Mouse (Mus musculus) CD4-positive, CD25-positive, alpha-beta regulatory T cell, adult 4 months (primary cell): ENCODE results near the gene Cdyl2. TPM values are rescaled to one million over a fixed set of nuclear protein-coding genes. Genes with fewer than 3 reads are reported as not detected.

ENCODE experiments used
- ATAC-seq: one replicate; pipeline ENCODE4 v1.8.0; 2017
- polyA plus RNA-seq, 2 experiments: library from polyadenylated mRNA; unstranded; fragments of 100-300 nt; shearing (Covaris generic); gene quantifications; one replicate each; pipeline ENCODE4 v1.2.1; 2017

Gene Cdyl2
- polyA plus RNA-seq = 10 to 100 TPM; 11.2 to 18.0 TPM

DNA sequence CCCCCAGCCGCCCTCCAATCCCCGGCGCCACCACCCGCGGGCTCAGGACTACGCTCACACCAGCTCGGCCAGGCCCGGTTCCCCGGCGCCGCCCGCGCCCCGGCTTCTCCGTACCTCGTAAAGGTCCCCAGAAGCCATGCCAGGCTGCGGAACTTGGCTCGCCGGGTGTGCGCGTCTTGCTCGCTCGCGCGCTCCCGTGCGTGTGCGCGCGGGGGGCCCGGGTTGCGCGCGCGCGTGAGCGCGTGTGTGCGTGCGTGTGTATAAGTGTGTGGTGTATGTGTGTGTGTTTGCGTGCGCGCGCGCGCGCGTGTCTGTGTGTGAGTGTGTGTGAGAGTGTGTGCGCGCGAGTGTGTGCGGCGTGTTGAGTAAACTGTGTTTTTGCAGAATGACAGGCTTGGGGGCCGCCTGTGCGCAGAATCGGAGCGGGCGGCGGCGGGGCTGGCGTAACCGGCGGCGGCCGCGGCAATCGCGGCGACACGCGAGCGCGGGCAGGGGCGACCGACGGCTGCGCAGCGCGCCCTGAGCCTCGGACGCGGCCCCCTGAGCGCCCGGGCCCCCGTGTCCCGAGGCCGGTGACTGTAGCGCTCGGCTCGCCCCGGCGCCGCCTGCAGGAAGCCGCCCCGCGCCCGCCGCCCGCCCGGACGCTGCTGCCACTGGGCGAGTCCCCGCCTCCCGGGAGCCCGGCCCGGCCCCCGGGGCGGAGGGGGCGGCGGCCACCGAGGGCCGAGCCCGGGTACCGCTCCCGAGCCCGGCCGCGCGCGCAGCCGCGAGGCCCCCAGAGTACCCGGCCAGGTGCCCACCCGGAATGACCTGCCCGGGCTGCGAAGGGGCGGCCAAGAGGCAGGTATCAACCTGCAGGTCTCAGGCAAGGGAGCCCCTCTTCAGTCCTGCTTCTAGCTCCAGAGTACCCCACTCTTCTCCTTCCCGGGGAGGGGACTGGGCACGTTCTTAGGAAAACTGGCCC lies at the start of gene Cdyl2:
TSS of gene Cdyl2 (minus strand) at position 308 of the 964 bp plus-strand sequence.
- peak; percentile 66 for ATAC-seq

- ATAC-seq = no peak
Measured at GRCm38 (mm10) chr8:116780594-116780993, 47.8 kb upstream of the Cdyl2 start.

DNA sequence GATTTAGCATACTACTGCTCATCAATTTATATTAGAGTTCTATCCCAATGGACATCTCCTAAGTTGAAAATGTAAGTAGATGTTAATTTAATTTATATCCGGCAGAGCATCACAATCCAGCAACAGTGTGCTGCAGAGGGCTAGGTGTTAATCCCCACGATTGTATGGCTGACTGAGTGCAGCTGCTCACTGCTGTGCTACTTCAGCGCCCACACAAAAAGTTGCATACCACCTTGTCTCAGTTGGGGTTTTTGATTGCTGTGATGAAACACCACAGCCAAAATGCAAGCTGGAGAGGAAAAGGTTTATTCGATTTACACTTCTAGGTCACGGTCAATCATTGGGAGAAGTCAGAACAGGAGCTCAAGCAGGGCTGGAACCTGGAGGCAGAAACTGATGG lies 41.4 kb upstream of the Cdyl2 start:
- no peak for ATAC-seq

- ATAC-seq = no peak
Measured at GRCm38 (mm10) chr8:116772727-116773126, 39.9 kb upstream of the Cdyl2 start.

- ATAC-seq = no peak
Measured at GRCm38 (mm10) chr8:116771797-116772343, 39.1 kb upstream of the Cdyl2 start.

- no peak for ATAC-seq
Measured at GRCm38 (mm10) chr8:116770756-116771155, 38.0 kb upstream of the Cdyl2 start.

- ATAC-seq = no peak
Measured at GRCm38 (mm10) chr8:116756174-116756573, 23.4 kb upstream of the Cdyl2 start.

DNA sequence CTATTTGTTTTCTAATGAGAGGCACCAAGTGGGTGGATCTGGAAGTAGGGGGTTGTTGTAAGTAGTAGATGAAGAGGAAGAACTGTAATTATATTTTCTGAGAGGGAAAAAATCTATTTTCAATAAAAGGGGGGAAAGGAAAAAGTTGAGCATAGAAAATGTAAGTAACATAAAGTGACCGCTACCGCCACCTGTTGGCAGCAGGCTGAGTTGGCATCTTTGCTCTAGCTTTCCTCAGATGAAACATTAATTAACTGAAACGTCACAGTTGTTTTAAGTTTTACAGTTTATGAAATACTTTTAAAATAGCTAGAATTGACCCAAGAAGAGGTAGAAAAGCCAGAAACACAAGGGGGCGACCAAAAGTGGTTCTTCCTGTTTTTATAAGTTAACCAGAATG lies 22.8 kb upstream of the Cdyl2 start:
- peak; percentile 74 for ATAC-seq

- no peak for ATAC-seq
Measured at GRCm38 (mm10) chr8:116740726-116741125, 7.9 kb upstream of the Cdyl2 start.

DNA sequence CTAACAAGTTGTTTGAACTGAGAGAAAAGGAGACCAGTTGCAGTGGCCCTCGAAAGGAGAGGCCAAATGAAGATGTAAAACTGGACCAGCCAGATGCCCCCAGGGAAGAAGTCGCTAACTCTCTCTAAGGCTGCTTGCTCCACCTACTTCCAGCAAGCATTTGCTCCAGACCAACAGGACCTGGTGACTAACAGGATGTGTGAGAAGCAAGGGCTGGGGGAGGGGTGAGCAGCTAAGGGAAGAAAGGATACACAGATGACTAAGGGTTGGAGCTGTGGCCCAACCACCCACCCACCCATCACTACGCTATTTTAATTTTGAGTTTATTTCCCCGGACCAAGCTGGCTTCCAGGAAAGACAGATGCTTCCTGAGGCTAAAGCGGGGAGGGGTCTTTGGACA lies 2.5 kb upstream of the Cdyl2 start:
- no peak for ATAC-seq

DNA sequence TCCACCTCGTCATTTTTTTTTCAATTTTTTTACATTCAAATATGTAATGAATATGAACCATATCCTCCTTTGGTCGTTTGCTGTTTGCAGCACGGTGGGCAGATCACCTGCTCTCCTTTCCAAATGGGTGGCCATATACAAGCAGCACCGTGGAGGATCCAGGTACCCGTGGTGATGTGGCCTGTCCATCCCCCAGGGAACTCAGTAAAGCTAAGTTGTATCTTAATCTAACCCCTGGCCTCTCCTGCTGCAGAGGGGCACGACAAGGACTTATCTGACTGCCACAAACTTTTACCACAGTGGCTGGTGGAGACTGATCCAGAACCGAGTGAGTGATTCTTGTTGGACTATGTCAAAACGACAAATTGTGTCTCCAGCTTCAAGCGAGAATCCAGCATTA lies 1.4 kb upstream of the Cdyl2 start:
- ATAC-seq = no peak

DNA sequence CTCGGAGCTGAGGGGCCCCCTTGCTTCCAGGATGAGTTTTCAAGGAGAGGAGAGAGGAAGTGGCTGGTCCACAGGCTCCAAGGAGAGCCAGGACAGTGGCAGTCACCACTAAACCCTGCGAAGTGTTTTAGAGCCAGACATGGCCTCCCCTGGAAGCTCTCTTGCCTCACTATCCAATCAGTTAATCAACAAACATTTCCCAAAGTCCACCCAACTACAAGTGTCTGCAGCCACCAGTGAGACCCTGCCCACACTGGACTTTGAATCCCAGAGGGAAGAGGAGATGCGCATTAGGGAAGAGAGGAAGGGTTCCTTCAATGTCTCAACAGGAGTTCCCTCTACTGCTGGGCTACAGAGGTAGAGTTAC lies 840 bp upstream of the Cdyl2 start:
- ATAC-seq = peak; percentile 5

GRCm38 (mm10) chr8:116731976-116732683 lies 661 bp downstream of the Cdyl2 start:
- peak; percentile 36 for ATAC-seq

DNA sequence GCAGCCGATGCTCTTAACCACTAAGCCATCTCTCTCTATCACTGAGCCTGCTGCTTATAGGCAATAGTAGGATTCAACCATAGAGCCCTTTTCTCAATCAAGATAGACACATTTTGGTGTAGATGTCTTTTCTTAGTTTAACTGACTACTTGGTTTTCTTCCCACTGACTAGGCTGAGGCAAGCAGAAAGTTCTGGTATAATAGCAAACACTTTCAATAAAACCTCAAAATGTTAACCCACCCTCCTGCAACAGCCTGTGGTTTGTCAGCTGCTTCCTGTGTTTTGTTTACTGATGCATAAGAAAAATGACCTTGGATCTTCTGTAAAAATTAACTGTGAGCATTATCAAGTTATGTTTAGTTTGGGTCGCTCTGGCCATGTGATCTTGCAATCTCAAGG lies 11.3 kb downstream of the Cdyl2 start:
- peak; percentile 41 for ATAC-seq

DNA sequence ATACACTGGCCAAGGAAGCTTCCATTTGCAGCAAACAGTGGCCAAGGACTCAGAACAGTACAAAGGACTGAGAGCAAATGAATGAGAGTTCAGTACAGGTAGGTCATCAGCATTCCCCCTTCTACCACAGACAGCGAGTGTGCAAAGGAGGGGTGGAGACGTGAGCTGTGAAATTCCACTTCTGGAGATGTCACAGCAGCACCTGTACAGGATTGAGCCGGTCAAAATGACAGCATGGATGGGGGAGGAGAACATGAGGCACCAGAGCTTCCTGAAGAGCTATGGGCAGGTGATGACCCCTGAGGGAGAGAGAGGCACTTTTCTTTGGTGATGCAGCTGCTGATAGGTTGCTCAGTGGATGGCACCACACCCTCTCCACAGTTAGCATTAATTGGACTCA lies 25.3 kb downstream of the Cdyl2 start:
- no peak for ATAC-seq

DNA sequence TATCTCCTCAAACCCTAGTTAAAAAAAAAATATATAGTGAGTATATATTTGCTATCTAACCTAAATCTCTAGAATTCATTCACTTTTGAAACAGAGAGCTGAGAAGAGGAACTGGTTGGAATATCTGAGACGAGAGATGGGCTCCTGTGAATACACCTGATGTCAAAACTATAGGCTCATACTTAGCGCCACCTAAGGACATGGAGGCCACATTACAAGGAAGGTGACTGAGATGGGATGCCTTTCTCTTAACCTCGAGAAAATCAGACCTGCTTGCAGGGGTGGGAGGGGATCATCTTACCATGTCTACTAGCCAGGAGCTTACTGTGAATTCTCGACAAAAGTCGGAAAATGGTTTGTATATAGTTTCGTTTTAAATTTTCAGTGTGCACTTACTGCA lies 30.3 kb downstream of the Cdyl2 start:
- peak; percentile 62 for ATAC-seq

GRCm38 (mm10) chr8:116692931-116693330 lies 39.9 kb downstream of the Cdyl2 start:
- no peak for ATAC-seq

- ATAC-seq = peak; percentile 97
Measured at GRCm38 (mm10) chr8:116689741-116690140, 43.0 kb downstream of the Cdyl2 start.

DNA sequence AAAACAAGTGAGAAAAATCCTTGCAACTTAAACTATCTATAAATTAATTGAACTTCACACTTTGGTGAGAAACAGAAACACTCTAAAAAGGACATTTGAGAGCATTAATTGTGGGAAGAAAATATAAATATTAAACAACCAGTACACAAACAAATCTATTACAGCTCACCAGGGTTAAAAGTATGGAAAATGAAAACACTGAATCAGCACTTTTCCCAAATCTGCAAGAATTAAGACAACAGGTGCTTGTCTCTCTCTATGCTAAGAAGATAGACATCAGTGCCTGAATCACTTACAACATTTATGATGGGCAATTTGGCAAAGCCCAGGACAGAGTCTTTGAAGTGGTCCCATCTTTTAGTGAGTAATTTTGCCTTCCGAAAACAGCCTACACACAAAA lies 56.6 kb downstream of the Cdyl2 start:
- ATAC-seq = no peak

GRCm38 (mm10) chr8:116673966-116674805 lies 58.6 kb downstream of the Cdyl2 start:
- ATAC-seq = peak; percentile 70

- no peak for ATAC-seq
Measured at GRCm38 (mm10) chr8:116673493-116673892, 59.3 kb downstream of the Cdyl2 start.

DNA sequence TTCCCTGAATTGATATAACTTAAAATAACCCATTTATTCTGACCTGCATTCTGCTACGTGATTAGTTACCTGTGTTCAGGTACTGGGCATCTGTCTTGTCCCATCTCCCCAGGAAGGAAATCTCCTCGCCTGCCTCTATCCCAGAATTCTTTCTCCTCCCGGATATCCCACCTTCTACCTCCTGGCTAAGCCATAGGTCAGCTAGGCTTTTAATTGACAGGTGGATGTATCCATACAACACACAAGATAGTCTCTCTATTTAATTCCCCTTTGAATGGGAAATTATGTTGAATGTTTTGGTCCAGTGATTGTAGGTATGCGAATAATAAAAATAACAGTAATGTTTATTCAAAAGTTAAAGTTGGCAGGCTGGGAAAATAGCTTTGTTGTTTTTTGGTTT lies 59.7 kb downstream of the Cdyl2 start:
- no peak for ATAC-seq

DNA sequence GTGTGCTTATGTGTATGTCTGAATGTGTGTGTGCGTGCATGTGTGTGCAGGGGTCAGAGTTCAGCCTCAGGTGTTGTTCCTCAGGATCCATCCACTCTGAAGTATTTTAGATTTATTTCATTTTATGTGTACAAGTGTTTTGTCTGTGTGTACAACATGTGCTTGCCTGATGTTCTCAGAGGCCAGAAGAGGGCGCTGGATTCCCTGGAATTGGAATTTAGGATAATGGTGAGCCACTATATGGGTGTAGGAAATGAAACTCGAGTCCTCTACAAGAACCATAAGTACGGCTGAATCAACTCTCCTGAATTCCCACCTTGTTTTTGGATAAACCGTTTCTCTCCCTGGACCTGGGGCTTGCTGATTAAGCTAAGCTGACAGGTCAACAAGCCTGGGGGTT lies 61.2 kb downstream of the Cdyl2 start:
- ATAC-seq = no peak
